Comparison of ENCODE assay signal across 27 mouse cellular contexts in the genomic region with DNA sequence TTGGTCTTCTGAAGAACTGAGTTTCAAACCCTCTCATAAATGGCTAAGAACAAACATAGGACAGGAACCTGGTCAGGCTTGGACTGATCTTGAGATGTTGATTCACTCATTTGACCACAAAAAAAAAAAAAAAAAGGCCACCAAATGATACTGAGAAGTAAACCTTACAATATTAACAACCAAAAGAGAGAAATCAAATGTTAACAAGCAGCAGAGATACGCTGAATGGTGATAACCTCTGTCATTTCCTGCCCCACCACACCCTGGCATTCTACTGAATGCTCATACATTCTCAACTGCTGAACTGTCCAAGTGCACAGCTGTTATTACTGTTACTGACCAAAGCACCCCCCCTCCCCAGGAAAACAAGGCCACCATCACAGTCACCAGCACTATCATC. TPM values are rescaled to one million over a fixed set of nuclear protein-coding genes. Genes with fewer than 3 reads are reported as not detected.
"Had no signal": no experiment of that assay in that cellular context is flagged by ENCODE, and none has a peak within 500 bp of the region (broad histone marks: within the 10 kb centered on the region; RNA-seq: fewer than 3 reads in every experiment).

No protein-coding gene starts in this region.

- H3K9me3 ChIP-seq: heart, embryonic 13.5 days; heart, embryonic 15.5 days; intestine, embryonic 15.5 days; limb, embryonic 13.5 days; limb, embryonic 15.5 days; liver, embryonic 12.5 days had no signal

- H3K27me3 ChIP-seq: heart, embryonic 13.5 days; heart, embryonic 15.5 days; intestine, embryonic 15.5 days; limb, embryonic 13.5 days; limb, embryonic 15.5 days; liver, embryonic 12.5 days had no signal

- H3K9ac ChIP-seq: heart, embryonic 13.5 days; heart, embryonic 15.5 days; hindbrain, embryonic 14.5 days; intestine, embryonic 15.5 days; limb, embryonic 13.5 days; limb, embryonic 15.5 days; liver, embryonic 12.5 days had no signal

- H3K27ac ChIP-seq: heart, adult 2 months; heart, embryonic 13.5 days; heart, embryonic 15.5 days; hindbrain, embryonic 14.5 days; intestine, embryonic 15.5 days; layer of hippocampus, adult 2 months; limb, embryonic 13.5 days; limb, embryonic 15.5 days; liver, embryonic 12.5 days had no signal

- H3K36me3 ChIP-seq: heart, embryonic 13.5 days; heart, embryonic 15.5 days; intestine, embryonic 15.5 days; limb, embryonic 13.5 days; limb, embryonic 15.5 days; liver, embryonic 12.5 days had no signal

- DNase-seq: gastrocnemius, postnatal 14 days; gastrocnemius, postnatal 36 days; heart, adult 11 months; heart, adult 2 months; heart, postnatal 14 days; heart, postnatal 36 days; kidney, adult 18-20 months; kidney, adult 8-10 months; kidney, postnatal 10 days; kidney, postnatal 25 days; kidney, postnatal 4 days; layer of hippocampus, adult 9-11 months; layer of hippocampus, postnatal 36 days; left cerebral cortex, postnatal 4 days had no signal

- H3K4me2 ChIP-seq: heart, embryonic 11.5 days; heart, embryonic 13.5 days; heart, embryonic 15.5 days; hindbrain, embryonic 14.5 days; intestine, embryonic 15.5 days; limb, embryonic 13.5 days; limb, embryonic 15.5 days; liver, embryonic 12.5 days had no signal

- ATAC-seq: hindbrain, embryonic 16.5 days; inflammation-experienced regulatory T-cells, adult 6 months; intestine, embryonic 15.5 days; intestine, postnatal 0 days; liver, embryonic 12.5 days had no signal

- H3K4me3 ChIP-seq: heart, adult 2 months; heart, embryonic 13.5 days; heart, embryonic 15.5 days; intestine, embryonic 15.5 days; layer of hippocampus, adult 2 months; limb, embryonic 13.5 days; limb, embryonic 15.5 days; liver, embryonic 12.5 days had no signal

RNA-seq across cellular contexts. Expression of a gene that starts 11.9 kb away (rescaled TPM):
- polyA plus RNA-seq: liver, adult 2 months had no signal
